Mouse (Mus musculus) thymus, postnatal 4 days (tissue): Measurements from ENCODE around the gene Mfsd11.
"Not testable (repeated sequence)": the region's sequence is repeated elsewhere in the genome, so short reads cannot be mapped to it uniquely, and the experiment has no call there.

Source experiments
- DNase-seq: peaks from one replicate; pipeline ENCODE4 v3.0.0; 2021

The Mfsd11 gene

GRCm38 (mm10) chr11:116822215-116822614 lies 30.0 kb upstream of the Mfsd11 start:
- no peak for DNase-seq

GRCm38 (mm10) chr11:116822626-116823025 lies 29.6 kb upstream of the Mfsd11 start:
- no peak for DNase-seq

GRCm38 (mm10) chr11:116823255-116823654 lies 29.0 kb upstream of the Mfsd11 start:
- DNase-seq: no peak

DNA sequence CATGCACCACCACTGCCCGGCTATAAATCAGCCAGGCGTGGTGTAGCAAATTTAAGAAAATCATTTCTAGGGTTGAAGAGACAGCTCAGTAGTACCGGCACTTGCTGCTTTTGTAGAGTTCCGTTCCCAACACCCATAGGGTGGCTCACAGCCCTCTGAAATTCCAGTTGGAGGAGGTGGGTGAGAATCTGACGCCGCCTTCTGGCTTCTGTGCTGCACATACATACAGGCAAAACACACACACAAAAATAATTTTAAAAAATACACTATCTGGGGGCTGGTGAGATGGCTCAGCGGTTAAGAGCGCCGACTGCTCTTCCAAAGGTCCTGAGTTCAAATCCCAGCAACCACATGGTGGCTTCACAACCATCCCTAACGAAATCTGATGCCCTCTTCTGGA lies 28.4 kb upstream of the Mfsd11 start:
- DNase-seq: not testable (repeated sequence)

- DNase-seq: no peak
Measured at GRCm38 (mm10) chr11:116825230-116825629, 27.0 kb upstream of the Mfsd11 start.

DNA sequence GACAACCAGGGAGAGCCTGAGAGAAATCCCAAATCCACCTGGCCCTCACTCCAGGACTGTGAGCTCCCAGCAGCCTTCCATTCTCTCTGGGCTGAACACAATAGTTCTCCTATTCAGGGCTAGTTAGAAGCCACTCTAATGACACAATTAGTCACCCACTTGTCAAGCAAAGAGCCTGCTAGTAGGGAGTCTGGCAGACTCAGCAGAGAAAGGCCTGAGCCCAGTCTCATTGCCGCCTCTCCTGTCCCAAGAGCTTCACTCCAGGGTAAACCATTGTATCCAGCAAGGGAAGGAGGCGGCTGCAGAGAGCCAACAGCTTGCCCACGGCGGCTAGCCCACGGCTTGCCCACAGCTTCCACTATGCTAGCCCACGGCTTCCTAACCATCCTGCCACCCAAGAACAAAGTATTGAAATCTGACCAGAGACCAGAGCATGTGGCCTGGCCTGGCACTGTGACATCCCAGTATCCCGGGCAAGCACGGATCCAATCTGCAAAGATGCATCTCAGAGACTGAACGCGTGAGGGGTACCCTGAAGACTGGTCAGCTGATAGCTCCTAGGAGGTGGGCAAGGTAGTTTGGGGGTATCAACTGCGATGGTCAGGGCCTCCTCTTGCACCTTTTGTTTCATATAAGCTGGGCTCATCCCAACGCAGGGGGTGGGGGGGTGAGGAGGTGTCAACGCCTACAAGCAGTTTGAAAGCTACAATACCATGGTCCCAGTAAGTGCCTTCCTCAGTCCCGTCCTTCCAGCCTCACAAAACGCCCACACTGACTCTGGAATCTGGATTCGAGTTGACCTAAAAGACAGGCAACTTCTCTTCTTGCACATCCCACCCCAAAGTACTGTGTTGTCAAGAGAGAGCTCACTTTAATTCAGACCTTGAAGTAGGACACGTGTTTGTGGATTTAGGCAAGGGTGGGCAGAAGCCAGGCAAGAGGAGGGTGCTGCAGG lies 25.4 kb upstream of the Mfsd11 start:
- no peak for DNase-seq

GRCm38 (mm10) chr11:116827534-116828165 lies 24.6 kb upstream of the Mfsd11 start, which contains the start of gene Mxra7:
Mxra7 (minus strand) TSS chr11:116828046.
- DNase-seq: peak; percentile 75

- no peak for DNase-seq
Measured at GRCm38 (mm10) chr11:116832172-116832685, 20.0 kb upstream of the Mfsd11 start.

- DNase-seq: no peak
Measured at GRCm38 (mm10) chr11:116834954-116835353, 17.3 kb upstream of the Mfsd11 start.

DNA sequence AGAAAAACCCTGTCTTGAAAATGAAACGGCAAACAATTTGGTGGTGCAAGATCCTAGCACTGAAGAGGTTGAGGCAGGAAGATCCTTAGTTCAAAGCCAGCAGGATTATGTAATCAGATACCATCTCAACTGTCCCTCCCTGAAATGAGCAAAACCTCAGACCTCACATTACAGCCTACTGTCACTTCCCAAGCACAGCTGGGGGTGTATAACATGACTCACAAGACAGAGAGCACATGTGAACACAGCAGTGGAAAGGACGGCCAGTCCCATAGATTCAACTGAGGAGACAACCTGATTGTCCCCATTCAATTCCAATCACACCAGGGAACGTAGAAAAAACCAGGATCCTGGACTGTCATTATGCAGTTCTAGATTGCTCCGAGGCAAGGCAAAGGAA lies 16.0 kb upstream of the Mfsd11 start:
- DNase-seq: no peak

DNA sequence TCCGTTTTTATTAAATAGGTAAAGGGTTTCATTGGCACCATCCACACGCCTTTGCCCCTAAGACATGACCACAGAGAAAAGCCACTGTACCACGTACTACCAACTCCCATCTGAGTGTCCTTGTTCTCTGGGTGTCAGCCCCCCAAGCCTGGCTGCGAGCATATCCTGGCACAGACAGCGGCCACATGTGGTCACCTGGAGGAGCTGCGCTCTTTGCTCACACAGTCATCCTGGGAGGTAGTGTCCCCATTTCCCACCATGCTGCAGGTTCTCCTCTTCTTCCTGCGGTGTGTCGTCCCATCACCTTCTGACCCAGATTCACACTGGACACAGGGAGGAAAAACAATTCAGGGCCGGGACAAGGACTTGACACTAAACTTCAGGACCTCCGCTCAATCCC lies 14.8 kb upstream of the Mfsd11 start:
- DNase-seq: no peak

- no peak for DNase-seq
Measured at GRCm38 (mm10) chr11:116838936-116839335, 13.3 kb upstream of the Mfsd11 start.

DNA sequence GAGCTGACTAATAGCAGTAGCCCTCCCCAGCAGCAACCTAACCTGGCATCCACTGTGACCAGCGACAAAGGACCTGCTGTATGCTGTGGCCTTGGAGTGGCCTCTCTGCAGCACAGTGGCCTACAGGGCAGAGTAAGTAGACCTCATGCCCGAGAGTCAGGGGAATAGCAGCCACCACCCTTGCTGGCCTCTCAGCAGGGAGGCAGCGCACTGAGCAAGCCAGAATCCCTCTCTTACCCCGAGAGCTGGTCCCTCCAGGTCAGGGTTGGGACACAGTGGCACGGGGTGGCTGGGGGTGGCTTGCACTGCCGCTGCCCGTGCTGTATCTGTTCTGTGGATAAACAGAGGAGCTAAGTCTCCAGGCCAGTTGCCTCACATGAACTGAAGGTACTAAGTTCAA lies 12.6 kb upstream of the Mfsd11 start:
- DNase-seq: no peak

GRCm38 (mm10) chr11:116840748-116841147 lies 11.5 kb upstream of the Mfsd11 start:
- DNase-seq: no peak

- peak; percentile 81 for DNase-seq
Measured at GRCm38 (mm10) chr11:116842531-116843260, 9.5 kb upstream of the Mfsd11 start.

DNA sequence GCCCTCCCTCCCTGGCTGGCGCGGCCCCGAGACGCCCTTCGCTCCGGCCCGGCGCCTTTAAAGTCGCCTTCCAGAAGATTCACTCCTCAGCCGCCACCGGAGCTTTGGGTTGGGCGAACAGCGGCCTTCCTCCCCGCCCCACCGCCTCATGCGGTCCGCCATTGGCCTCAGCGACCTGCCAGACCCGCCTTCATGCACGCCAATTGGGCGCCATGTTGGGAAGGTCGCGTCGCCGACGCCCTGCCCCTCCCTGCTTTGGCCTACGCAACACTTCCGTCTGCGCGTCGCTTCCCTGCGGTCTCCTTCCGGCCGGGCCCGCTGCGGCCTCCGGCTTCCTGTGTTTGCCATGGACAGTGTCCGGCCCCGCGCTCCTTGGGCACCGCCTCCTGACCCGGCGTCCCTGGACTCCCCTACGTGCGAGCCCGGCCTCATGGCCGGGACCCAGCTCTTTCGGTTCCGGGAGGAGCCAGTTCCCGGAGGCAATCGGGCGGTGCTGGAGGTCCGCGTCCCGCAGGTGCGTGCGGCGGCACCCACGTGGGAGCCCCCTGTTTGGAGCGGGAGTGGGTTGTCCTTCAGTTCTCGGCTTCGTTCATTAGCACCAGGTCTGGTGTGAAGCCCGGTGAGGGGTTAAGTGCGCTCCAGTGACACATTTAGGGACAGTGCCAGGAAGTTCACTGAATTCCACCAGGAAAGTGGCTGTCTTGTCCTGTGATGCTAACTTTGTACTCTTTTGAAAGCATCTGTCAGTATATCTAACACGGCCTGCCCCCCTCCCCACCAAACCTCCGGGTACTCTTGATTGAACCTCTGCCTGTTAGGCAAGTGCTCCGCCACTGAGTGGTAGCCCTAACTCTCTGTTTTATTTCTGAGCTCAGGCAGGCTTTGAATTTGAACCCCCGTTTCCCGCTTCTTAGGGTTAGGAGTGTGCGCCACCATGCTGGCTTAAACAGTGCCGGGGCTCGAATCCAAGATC lies 8.7 kb upstream of the Mfsd11 start, which contains the start of the genes Mettl23 and Jmjd6:
Gene Mettl23 (plus strand): TSS at position 18 of the 973 bp plus-strand sequence.
Gene Jmjd6 (minus strand): TSS at position 189 of the 973 bp plus-strand sequence.
- DNase-seq: peak; percentile 94

GRCm38 (mm10) chr11:116846593-116847181 lies 5.6 kb upstream of the Mfsd11 start:
- no peak for DNase-seq

- DNase-seq: no peak
Measured at GRCm38 (mm10) chr11:116847187-116848085, 4.8 kb upstream of the Mfsd11 start.

DNA sequence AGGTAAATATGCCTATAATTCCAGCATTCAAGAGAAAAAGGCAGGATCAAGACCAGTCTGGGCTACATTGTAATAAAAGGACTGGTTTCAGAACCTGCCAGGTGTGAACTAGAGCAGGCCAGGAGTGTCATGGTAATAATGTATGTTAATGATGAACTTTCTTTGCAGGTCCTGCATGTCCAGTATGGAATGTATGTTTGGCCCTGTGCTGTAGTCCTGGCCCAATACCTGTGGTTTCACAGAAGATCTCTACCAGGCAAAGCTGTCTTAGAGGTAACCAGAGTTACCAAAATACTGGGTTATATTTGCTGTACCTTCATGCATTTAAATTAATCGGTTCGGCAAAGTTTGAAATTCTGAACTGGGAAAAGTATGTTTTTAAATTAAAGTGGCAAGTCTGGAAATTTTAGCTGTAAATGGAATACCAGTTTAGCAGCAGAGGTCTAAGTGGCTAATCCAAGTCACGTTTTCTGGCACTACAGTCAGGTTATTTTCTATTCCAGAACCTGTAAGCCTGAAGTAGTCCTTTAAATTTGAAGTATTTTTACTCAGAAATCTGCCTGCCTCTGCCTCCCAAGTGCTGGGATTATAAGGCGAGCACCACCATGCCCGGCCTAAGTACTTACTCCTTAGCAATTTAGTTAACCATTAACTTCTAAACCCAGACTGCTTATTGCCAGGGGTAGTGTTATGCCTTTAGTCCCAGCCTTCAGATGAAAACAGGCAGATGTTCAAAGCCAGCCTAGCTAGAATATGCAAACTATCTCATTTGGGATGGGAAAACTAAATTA lies 4.0 kb upstream of the Mfsd11 start:
- DNase-seq: no peak

GRCm38 (mm10) chr11:116848877-116849178 lies 3.4 kb upstream of the Mfsd11 start:
- DNase-seq: not testable (repeated sequence)
